Mouse (Mus musculus): ENCODE measurements around the gene Ddx50. TPM values are rescaled to one million over a fixed set of nuclear protein-coding genes. Genes with fewer than 3 reads are reported as not detected.

Gene Ddx50
- total and polyA plus RNA-seq, 3 experiments = 35.4 to 67.5 (median 58.0) TPM

DNA sequence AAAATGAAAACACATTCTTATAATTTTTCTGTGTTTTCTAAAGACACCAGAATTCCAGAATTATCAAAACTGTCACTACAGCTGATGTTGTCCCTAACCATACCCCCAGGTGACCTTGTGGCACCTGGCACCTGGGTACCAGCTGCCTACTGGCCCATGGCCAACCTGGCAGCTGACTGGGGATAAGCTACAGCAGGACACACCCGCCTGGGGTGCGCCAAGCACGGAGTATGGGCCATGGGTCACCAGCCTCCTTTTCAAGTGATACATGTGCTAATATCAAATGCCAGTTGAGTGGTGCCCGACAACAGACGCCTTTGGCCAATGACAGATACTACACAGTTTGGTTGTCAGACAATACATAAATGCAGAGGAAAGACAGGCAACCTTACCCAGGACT lies 26.3 kb upstream of the Ddx50 start:
- H3K9me3 ChIP-seq (replicated peaks) = peaks cover 5% of the 10 kb centered on the region; the same call in 1 of the 2 replicates
- no peaks in the 10 kb centered on the region for H3K4me1 ChIP-seq (ENCODE audit: insufficient read depth, low read depth, low read length)
- DNase-seq (ENCODE audit: low spot score) (no peak), ATAC-seq (ENCODE audit: extremely low read depth, insufficient number of reproducible peaks, low FRiP score, poor library complexity, severe bottlenecking) (no peak)
- H3K27me3 ChIP-seq (ENCODE audit: insufficient read depth, low read length) = peaks cover 19% of the 10 kb centered on the region
- no peaks in the 10 kb centered on the region for H3K36me3 ChIP-seq (replicated peaks)
- H3K4me3 ChIP-seq (ENCODE audit: low read depth, low read length) = no peak overlapping the region
- TF ChIP-seq POLR2AphosphoS5 (IDR thresholded peaks at IDR 0.05; ENCODE audit: insufficient replicate concordance, low read depth, low read length) = no peak
- no peak for TF ChIP-seq CTCF (IDR thresholded peaks at IDR 0.05; ENCODE audit: low read depth, low read length)

DNA sequence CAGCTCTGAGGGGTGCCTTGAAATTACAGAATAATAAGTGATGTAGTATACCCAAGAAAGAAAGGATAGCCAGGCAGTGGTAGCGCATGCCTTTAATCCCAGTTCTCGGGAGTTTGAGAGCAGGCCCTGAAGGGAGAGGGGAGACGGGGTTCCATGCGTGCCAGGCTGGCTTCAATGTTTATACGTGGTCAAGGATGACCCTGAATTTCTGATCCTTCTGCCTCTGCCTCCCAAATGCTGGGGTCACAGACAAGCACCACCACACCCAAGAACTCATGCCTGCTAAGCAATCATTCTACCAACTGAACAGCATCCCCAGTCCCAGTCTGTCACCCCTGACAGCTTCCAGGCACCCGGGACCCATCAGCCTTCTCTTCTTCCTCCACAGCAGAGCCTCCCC lies 25.2 kb upstream of the Ddx50 start:
- Histone ChIP-seq H3K4me1 (ENCODE audit: insufficient read depth, low read depth, low read length) (no peaks in the 10 kb centered on the region), H3K9me3 (replicated peaks) (peaks cover 5% of the 10 kb centered on the region; the same call in 1 of the 2 replicates), H3K36me3 (replicated peaks) (no peaks in the 10 kb centered on the region), H3K4me3 (ENCODE audit: low read depth, low read length) (no peak overlapping the region), H3K27me3 (ENCODE audit: insufficient read depth, low read length) (peaks cover 17% of the 10 kb centered on the region)
- TF ChIP-seq CTCF (IDR thresholded peaks at IDR 0.05; ENCODE audit: low read depth, low read length) (no peak), GATA2 (IDR thresholded peaks at IDR 0.05; ENCODE audit: borderline replicate concordance, low read depth, low read length) (no peak), POLR2AphosphoS5 (IDR thresholded peaks at IDR 0.05; ENCODE audit: insufficient replicate concordance, low read depth, low read length) (no peak), TAL1 (conservative IDR thresholded peaks at IDR 0.05; ENCODE audit: low read depth, low read length) (no peak), GATA1 (IDR thresholded peaks at IDR 0.05; ENCODE audit: borderline replicate concordance, low read length) (no peak)
- no peak for ATAC-seq (ENCODE audit: extremely low read depth, insufficient number of reproducible peaks, low FRiP score, poor library complexity, severe bottlenecking)
- DNase-seq (ENCODE audit: low spot score) = no peak

DNA sequence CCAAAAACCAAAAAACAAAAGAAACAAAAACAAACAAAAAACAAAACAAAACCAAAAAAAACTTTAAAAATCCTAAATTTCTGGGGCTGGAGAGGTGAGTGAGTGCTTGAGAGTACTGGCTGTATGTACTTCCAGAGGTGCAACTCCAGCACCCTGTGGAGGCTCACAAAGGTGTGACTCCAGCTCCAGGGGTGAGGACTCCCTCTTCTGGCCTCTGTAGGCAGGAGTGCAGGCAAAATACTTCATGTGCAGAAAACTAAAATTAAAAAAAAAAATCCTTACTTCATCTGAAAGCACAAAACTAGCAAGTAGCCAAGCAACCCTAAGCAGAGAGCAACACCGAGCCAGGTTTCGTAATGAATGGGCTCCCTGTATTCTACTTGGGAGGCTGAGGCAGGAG lies 21.3 kb upstream of the Ddx50 start:
- TF ChIP-seq TAL1 (conservative IDR thresholded peaks at IDR 0.05; ENCODE audit: low read depth, low read length) = no peak
- TF ChIP-seq GATA1 (IDR thresholded peaks at IDR 0.05; ENCODE audit: borderline replicate concordance, low read length) = no peak
- no peak for TF ChIP-seq POLR2AphosphoS5 (IDR thresholded peaks at IDR 0.05; ENCODE audit: insufficient replicate concordance, low read depth, low read length)
- no peak for TF ChIP-seq CTCF (IDR thresholded peaks at IDR 0.05; ENCODE audit: low read depth, low read length)
- no peak for TF ChIP-seq GATA2 (IDR thresholded peaks at IDR 0.05; ENCODE audit: borderline replicate concordance, low read depth, low read length)
- no peaks in the 10 kb centered on the region for H3K9me3 ChIP-seq (replicated peaks)
- H3K4me1 ChIP-seq (ENCODE audit: insufficient read depth, low read depth, low read length) = no peaks in the 10 kb centered on the region; the same call in 1 of the 2 replicates
- H3K4me3 ChIP-seq (ENCODE audit: low read depth, low read length) = no peak overlapping the region
- no peak for DNase-seq (ENCODE audit: low spot score)
- H3K36me3 ChIP-seq (replicated peaks) = no peaks in the 10 kb centered on the region
- ATAC-seq (ENCODE audit: extremely low read depth, insufficient number of reproducible peaks, low FRiP score, poor library complexity, severe bottlenecking) = no peak
- H3K27me3 ChIP-seq (ENCODE audit: insufficient read depth, low read length) = peaks cover 23% of the 10 kb centered on the region

DNA sequence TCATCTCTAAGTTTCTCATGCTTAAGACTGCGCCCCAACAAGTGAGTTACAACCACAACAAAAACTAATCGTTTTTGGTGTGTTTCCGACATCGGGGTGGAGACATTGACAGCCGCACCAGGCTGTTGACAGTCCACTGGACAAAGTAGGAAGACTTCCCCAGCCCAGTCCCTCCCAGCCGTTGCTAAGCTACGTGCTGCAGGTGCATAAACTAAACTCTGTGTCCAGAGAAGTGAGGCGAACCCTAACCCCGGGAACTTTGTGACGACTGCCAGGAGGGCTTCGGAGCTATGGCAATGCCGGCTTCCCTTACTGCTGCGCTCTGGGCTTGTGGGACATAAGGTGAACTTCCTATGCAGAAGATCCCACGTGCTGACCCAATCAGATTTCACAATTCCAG lies 18.2 kb upstream of the Ddx50 start:
- TF ChIP-seq TAL1 (conservative IDR thresholded peaks at IDR 0.05; ENCODE audit: low read depth, low read length) = no peak
- TF ChIP-seq GATA1 (IDR thresholded peaks at IDR 0.05; ENCODE audit: borderline replicate concordance, low read length) = no peak
- no peak for TF ChIP-seq CTCF (IDR thresholded peaks at IDR 0.05; ENCODE audit: low read depth, low read length)
- TF ChIP-seq POLR2AphosphoS5 (IDR thresholded peaks at IDR 0.05; ENCODE audit: insufficient replicate concordance, low read depth, low read length) = no peak
- no peak for TF ChIP-seq GATA2 (IDR thresholded peaks at IDR 0.05; ENCODE audit: borderline replicate concordance, low read depth, low read length)
- no peak for ATAC-seq (ENCODE audit: extremely low read depth, insufficient number of reproducible peaks, low FRiP score, poor library complexity, severe bottlenecking)

DNA sequence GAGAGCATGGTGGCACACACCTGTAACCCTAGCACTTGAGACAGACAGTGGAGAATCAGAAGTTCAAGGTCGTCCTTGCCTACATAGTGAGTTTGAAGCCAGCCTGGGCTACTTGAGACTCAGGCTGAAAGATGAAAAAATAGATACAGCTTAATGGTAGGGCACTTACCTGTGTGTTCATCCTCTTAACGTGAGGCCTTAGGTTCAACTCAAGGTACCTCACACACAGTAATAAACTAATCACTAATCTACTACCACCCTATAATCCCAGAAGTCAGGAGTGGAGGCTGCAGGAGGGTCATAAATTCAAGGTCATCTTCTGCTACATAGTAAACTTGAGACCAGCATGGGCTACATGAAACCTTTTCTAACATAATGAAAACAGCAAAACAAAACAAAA lies 17.4 kb upstream of the Ddx50 start:
- H3K36me3 ChIP-seq (replicated peaks) = no peaks in the 10 kb centered on the region
- H3K9me3 ChIP-seq (replicated peaks) = no peaks in the 10 kb centered on the region
- H3K4me3 ChIP-seq (ENCODE audit: low read depth, low read length) = no peak overlapping the region
- peaks cover 10% of the 10 kb centered on the region; the same call in 1 of the 2 replicates for H3K27me3 ChIP-seq (ENCODE audit: insufficient read depth, low read length)
- no peak for TF ChIP-seq POLR2AphosphoS5 (IDR thresholded peaks at IDR 0.05; ENCODE audit: insufficient replicate concordance, low read depth, low read length)
- no peak for ATAC-seq (ENCODE audit: extremely low read depth, insufficient number of reproducible peaks, low FRiP score, poor library complexity, severe bottlenecking)
- DNase-seq (ENCODE audit: low spot score) = no peak
- no peaks in the 10 kb centered on the region; the same call in 1 of the 2 replicates for H3K4me1 ChIP-seq (ENCODE audit: insufficient read depth, low read depth, low read length)

More for the DNA sequence above, 18.2 kb upstream of the Ddx50 start:
- H3K27me3 ChIP-seq (ENCODE audit: insufficient read depth, low read length) = peaks cover 10% of the 10 kb centered on the region; the same call in 1 of the 2 replicates
- H3K9me3 ChIP-seq (replicated peaks) = no peaks in the 10 kb centered on the region
- H3K4me3 ChIP-seq (ENCODE audit: low read depth, low read length) = no peak overlapping the region
- H3K36me3 ChIP-seq (replicated peaks) = no peaks in the 10 kb centered on the region
- no peaks in the 10 kb centered on the region; the same call in 1 of the 2 replicates for H3K4me1 ChIP-seq (ENCODE audit: insufficient read depth, low read depth, low read length)
- no peak for DNase-seq (ENCODE audit: low spot score)

DNA sequence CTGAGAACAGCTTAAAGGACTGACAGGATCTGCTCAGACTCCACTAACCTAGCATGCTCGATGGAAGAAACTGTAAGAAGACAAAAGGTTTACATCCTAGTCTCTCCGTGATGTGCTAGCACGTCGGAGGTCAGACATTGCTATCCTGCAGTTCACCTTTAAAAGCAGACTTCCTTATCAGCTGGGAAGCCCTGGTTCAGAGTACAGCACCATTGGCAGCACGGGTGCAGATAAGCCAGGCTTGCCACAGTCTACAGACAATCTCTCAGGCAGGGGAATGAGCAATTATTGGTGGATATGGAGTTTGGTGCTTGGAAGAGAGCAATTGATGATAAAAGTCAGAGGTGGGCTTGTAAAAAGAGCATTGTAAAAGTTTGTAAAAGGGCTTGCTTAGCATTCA lies 17.0 kb upstream of the Ddx50 start:
- Histone ChIP-seq H3K27me3 (ENCODE audit: insufficient read depth, low read length) (peaks cover 10% of the 10 kb centered on the region; the same call in 1 of the 2 replicates), H3K36me3 (replicated peaks) (no peaks in the 10 kb centered on the region), H3K9me3 (replicated peaks) (no peaks in the 10 kb centered on the region), H3K4me3 (ENCODE audit: low read depth, low read length) (no peak overlapping the region), H3K4me1 (ENCODE audit: insufficient read depth, low read depth, low read length) (no peaks in the 10 kb centered on the region; the same call in 1 of the 2 replicates)
- DNase-seq (ENCODE audit: low spot score) = no peak
- TF ChIP-seq GATA2 (IDR thresholded peaks at IDR 0.05; ENCODE audit: borderline replicate concordance, low read depth, low read length) (no peak), CTCF (IDR thresholded peaks at IDR 0.05; ENCODE audit: low read depth, low read length) (no peak), GATA1 (IDR thresholded peaks at IDR 0.05; ENCODE audit: borderline replicate concordance, low read length) (no peak), POLR2AphosphoS5 (IDR thresholded peaks at IDR 0.05; ENCODE audit: insufficient replicate concordance, low read depth, low read length) (no peak), TAL1 (conservative IDR thresholded peaks at IDR 0.05; ENCODE audit: low read depth, low read length) (no peak)
- no peak for ATAC-seq (ENCODE audit: extremely low read depth, insufficient number of reproducible peaks, low FRiP score, poor library complexity, severe bottlenecking)
